Mouse (Mus musculus) lung, adult 2 months (tissue): Measurements from ENCODE around the gene Vmn1r104. TPM values are rescaled to one million over a fixed set of nuclear protein-coding genes. Genes with fewer than 3 reads are reported as not detected.
"Not testable (repeated sequence)": the region's sequence is repeated elsewhere in the genome, so short reads cannot be mapped to it uniquely, and the experiment has no call there.

Source experiments
- DNase-seq: peaks from one replicate; pipeline ENCODE4 v3.0.0; 2022
- H3K4me1 ChIP-seq: fragments of 200-500 bp; 2 replicates; pipeline ENCODE4 v1.6.1; 2011; ENCODE audit warnings: low read length; ENCODE audit not compliant: control insufficient read depth, insufficient read depth
- H3K4me3 ChIP-seq: fragments of 200-500 bp; replicated peaks from 2 replicates; pipeline ENCODE3; 2011; ENCODE audit warnings: low read depth, mild to moderate bottlenecking, control low read depth, low read length; ENCODE audit errors: extremely low read depth
- WGBS: fragments of 180-500 bp; shearing (Covaris S2); methylation state at CpG from one replicate; pipeline ENCODE4 v1.1.7; 2018; 5-methylcytosine and 5-hydroxymethylcytosine counted together
- polyA plus RNA-seq: library from polyadenylated mRNA; depleted of rRNA; stranded (reverse); fragments of >200 nt; gene quantifications from 2 replicates; pipeline ENCODE4 v1.2.3, GENCODE M21; 2012; rRNA removed

Gene Vmn1r104
- not detected in 2 replicates for polyA plus RNA-seq

DNA sequence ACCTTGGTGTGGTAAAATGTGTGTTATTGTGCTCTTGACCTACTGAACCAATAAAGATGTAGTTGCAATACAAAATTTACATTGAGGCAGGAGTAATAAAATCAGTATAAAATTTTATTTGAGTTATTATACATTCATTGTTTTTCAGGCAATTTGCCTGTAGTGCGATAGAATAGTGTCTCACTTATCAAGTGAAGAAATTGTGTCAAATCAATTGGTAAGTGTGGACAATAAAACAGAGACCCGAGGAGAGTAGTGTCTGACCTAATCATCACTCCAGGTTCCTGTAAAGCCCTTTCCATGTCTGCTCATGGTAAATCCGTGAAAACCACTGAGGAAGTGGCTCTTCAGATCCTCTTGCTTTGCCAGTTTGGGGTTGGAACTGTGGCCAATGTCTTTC, at the start of gene Vmn1r104:
Gene Vmn1r104 (plus strand): TSS at position 301 of the 400 bp plus-strand sequence.
- H3K4me3 ChIP-seq, H3K4me1 ChIP-seq, DNase-seq: not testable (repeated sequence)
- WGBS, result no CpG with 5 or more reads among the region's 3 CpGs

DNA sequence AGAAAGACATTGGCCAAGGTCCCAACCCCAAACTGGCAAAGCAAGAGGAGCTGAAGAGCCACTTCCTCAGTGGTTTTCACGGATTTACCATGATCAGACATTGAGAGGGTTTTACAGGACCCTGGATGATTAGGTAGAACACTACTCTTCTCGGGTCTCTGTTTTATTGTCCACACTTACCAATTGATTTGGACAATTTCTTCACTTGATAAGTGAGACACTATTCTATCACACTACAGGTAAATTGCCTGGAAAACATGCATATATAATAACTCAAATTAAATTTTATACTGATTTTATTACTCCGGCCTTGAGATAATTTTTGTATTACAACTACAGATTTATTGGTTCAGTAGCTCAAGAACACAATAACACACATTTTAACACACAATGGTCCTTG, 23.2 kb upstream of the Vmn1r104 start, which contains the start of gene Vmn1r103:
Gene Vmn1r103 (minus strand): TSS at position 101 of the 400 bp plus-strand sequence.
- no CpG with 5 or more reads among the region's 3 CpGs for WGBS
- not testable (repeated sequence) for DNase-seq, H3K4me3 ChIP-seq, H3K4me1 ChIP-seq

DNA sequence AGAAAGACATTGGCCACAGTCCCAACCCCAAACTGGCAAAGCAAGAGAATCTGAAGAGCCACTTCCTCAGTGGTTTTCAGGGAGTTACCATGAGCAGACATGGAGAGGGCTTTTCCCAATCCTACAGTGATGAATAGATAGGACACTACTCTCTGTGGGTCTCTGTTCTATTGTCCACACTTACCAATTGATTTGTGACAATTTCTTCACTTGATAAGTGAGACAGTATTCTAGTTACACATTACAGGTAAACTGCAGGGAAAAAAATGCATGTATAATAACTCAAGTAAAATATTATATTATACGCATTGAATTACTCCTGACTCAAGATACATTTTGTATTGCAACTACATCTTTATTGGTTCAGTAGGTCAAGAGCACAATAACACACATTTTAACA, 12.0 kb downstream of the Vmn1r104 start, which contains the start of gene Gm5726:
Gene Gm5726 (minus strand): TSS at position 101 of the 400 bp plus-strand sequence.
- not testable (repeated sequence) for H3K4me3 ChIP-seq, DNase-seq, H3K4me1 ChIP-seq
- WGBS, result no CpG with 5 or more reads among the region's 1 CpGs

DNA sequence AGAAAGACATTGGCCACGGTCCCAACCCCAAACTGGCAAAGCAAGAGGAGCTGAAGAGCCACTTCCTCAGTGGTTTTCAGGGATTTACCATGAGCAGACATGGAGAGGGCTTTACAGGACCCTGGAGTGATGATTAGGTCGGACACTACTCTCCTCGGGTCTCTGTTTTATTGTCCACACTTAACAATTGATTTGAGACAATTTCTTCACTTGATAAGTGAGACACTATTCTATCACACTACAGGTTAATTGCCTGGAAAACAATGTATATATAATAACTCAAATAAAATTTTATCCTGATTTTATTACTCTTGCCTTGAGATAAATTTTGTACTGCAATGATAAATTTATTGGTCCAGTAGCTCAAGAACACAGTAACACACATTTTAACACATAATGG, 42.5 kb downstream of the Vmn1r104 start, which contains the start of gene Gm4141:
Gene Gm4141 (minus strand): TSS at position 101 of the 400 bp plus-strand sequence.
- DNase-seq, H3K4me3 ChIP-seq, H3K4me1 ChIP-seq: not testable (repeated sequence)
- no CpG with 5 or more reads among the region's 3 CpGs for WGBS

Other genes with a start within 250 kb of the Vmn1r104 start
- gene Gm4133, start 199.8 kb upstream of the Vmn1r104 start, polyA plus RNA-seq, result not detected in 2 replicates
- gene Gm5728, start 158.4 kb upstream of the Vmn1r104 start, polyA plus RNA-seq, result not detected in 2 replicates
- gene Vmn1r100, start 115.9 kb upstream of the Vmn1r104 start, polyA plus RNA-seq, result not detected in 2 replicates
- not detected in 2 replicates for gene Vmn1r101, start 91.2 kb upstream of the Vmn1r104 start, polyA plus RNA-seq
- not detected in 2 replicates for gene Gm10670, start 58.9 kb upstream of the Vmn1r104 start, polyA plus RNA-seq
- gene Vmn1r103, start 23.3 kb upstream of the Vmn1r104 start, polyA plus RNA-seq, result not detected in 2 replicates
- gene Gm5726, start 11.9 kb downstream of the Vmn1r104 start, polyA plus RNA-seq, result not detected in 2 replicates
- gene Gm4141, start 42.4 kb downstream of the Vmn1r104 start, polyA plus RNA-seq, result not detected in 2 replicates
- not detected in 2 replicates for gene Gm4513, start 65.2 kb downstream of the Vmn1r104 start, polyA plus RNA-seq
- gene Vmn1r107, start 135.1 kb downstream of the Vmn1r104 start, polyA plus RNA-seq, result not detected in 2 replicates
- gene Vmn1r111, start 169.4 kb downstream of the Vmn1r104 start, polyA plus RNA-seq, result not detected in 2 replicates
- gene Gm10668, start 196.8 kb downstream of the Vmn1r104 start, polyA plus RNA-seq, result not detected in 2 replicates
- not detected in 2 replicates for gene Vmn1r112, start 237.3 kb downstream of the Vmn1r104 start, polyA plus RNA-seq